Mouse (Mus musculus) stomach, embryonic 14.5 days (tissue): Measurements from ENCODE around the gene Rhcg. TPM values are rescaled to one million over a fixed set of nuclear protein-coding genes. Genes with fewer than 3 reads are reported as not detected.

Experiments used
- ATAC-seq: fragments of 200-750 bp; cut with Nextera tagmentation; 2 replicates; pipeline ENCODE4 v1.8.0; 2017; ENCODE audit warnings: low read depth, moderate TSS enrichment; ENCODE audit not compliant: insufficient number of reproducible peaks, insufficient read depth, low FRiP score
- H3K27ac ChIP-seq: fragments of 300-500 bp; sonication (generic); 2 replicates; pipeline ENCODE4 v1.5.1; 2014; ENCODE audit warnings: mild to moderate bottlenecking, low read length, moderate library complexity, mixed read lengths
- H3K27me3 ChIP-seq: fragments of 300-500 bp; sonication (generic); 2 replicates; pipeline ENCODE4 v1.6.1; 2014; ENCODE audit warnings: low read length, control low read depth, mixed read lengths; ENCODE audit not compliant: control insufficient read depth, insufficient read depth
- H3K36me3 ChIP-seq: fragments of 300-500 bp; sonication (generic); 2 replicates; pipeline ENCODE4 v1.6.1; 2014; ENCODE audit warnings: mild to moderate bottlenecking, control low read depth, low read length, moderate library complexity, mixed read lengths; ENCODE audit not compliant: control insufficient read depth, insufficient read depth
- H3K4me1 ChIP-seq: fragments of 300-500 bp; sonication (generic); 2 replicates; pipeline ENCODE4 v1.6.1; 2014; ENCODE audit warnings: low read length, control low read depth, mixed read lengths; ENCODE audit not compliant: control insufficient read depth, insufficient read depth
- H3K4me2 ChIP-seq: fragments of 300-500 bp; sonication (generic); replicated peaks from 2 replicates; pipeline ENCODE4 v1.6.1; 2014; ENCODE audit warnings: low read depth, low read length, control low read depth
- H3K4me3 ChIP-seq: fragments of 300-500 bp; sonication (generic); 2 replicates; pipeline ENCODE4 v1.5.1; 2014; ENCODE audit warnings: low read depth, low read length, control low read depth
- H3K9ac ChIP-seq: fragments of 300-500 bp; sonication (generic); replicated peaks from 2 replicates; pipeline ENCODE4 v1.6.1; 2014; ENCODE audit warnings: low read depth, mild to moderate bottlenecking, control low read depth, low read length, moderate library complexity, mixed read lengths
- H3K9me3 ChIP-seq: fragments of 300-500 bp; sonication (generic); 2 replicates; pipeline ENCODE4 v1.6.1; 2016; ENCODE audit warnings: low read depth, low read length, control low read depth; ENCODE audit not compliant: control insufficient read depth
- WGBS: fragments of 180-500 bp; shearing (Covaris S2); extraction: QIAGEN DNeasy Blood & Tissue Kit; methylation state at CpG from one replicate; pipeline ENCODE4 v1.1.7; 2014; 5-methylcytosine and 5-hydroxymethylcytosine counted together
- polyA plus RNA-seq: library from polyadenylated mRNA; unstranded; fragments of >200 nt; fragmentation: Nextera tagmentation; extraction: Ambion mirVana; gene quantifications from 2 replicates; pipeline ENCODE4 v1.2.1, GENCODE M21; 2014

Gene Rhcg
- polyA plus RNA-seq, 1 experiment from 2014 or later, result not detected

DNA sequence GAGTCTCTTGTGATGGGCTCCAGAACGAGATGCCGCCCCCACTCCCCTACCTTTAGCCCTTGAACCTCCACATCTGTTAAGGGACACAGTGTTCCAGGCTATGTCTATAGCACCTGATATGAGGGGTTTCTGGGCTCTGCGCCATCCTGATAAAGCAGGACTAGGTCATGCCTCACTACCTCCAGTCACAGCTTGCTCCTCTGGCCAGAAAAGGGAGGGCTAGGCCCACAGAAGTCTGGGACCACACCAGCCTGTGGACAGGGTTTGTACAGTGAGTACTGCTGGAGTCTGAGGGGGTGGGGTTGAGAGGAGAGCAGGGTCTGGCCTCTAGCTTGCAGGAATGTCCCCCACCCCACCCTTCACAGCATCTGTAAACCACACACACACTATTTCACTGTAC lies 29.8 kb upstream of the Rhcg start:
- Histone ChIP-seq H3K27ac (no peak overlapping the region), H3K4me1 (no peaks in the 10 kb centered on the region), H3K36me3 (no peaks in the 10 kb centered on the region), H3K4me2 (no peak overlapping the region), H3K9me3 (no peaks in the 10 kb centered on the region), H3K9ac (no peak overlapping the region), H3K27me3 (no peaks in the 10 kb centered on the region), H3K4me3 (no peak overlapping the region)
- WGBS, result 95% methylated on average over 3 of the region's 3 CpGs
- ATAC-seq, result no peak

- Histone ChIP-seq H3K27ac (no peak overlapping the region), H3K27me3 (no peaks in the 10 kb centered on the region), H3K4me3 (no peak overlapping the region), H3K4me1 (no peaks in the 10 kb centered on the region), H3K36me3 (no peaks in the 10 kb centered on the region), H3K4me2 (no peak overlapping the region), H3K9me3 (no peaks in the 10 kb centered on the region), H3K9ac (no peak overlapping the region)
- 30% methylated on average over 13 of the region's 13 CpGs for WGBS
- ATAC-seq, result no peak
These were observed 14.4 kb upstream of the Rhcg start for GRCm38 (mm10) chr7:79631773-79632348.

GRCm38 (mm10) chr7:79628271-79628913 lies 10.9 kb upstream of the Rhcg start:
- WGBS, result 56% methylated on average over 4 of the region's 4 CpGs
- no peak overlapping the region for H3K9ac ChIP-seq
- no peaks in the 10 kb centered on the region for H3K4me1 ChIP-seq
- no peak overlapping the region for H3K4me3 ChIP-seq
- H3K4me2 ChIP-seq, result no peak overlapping the region
- H3K9me3 ChIP-seq, result no peaks in the 10 kb centered on the region
- H3K36me3 ChIP-seq, result no peaks in the 10 kb centered on the region
- H3K27me3 ChIP-seq, result no peaks in the 10 kb centered on the region
- no peak for ATAC-seq
- no peak overlapping the region for H3K27ac ChIP-seq

GRCm38 (mm10) chr7:79626170-79626569 lies 8.7 kb upstream of the Rhcg start:
- no peaks in the 10 kb centered on the region for H3K9me3 ChIP-seq
- no peak overlapping the region for H3K27ac ChIP-seq
- no peaks in the 10 kb centered on the region for H3K27me3 ChIP-seq
- H3K4me3 ChIP-seq, result no peak overlapping the region
- WGBS, result 77% methylated on average over 5 of the region's 5 CpGs
- no peaks in the 10 kb centered on the region for H3K4me1 ChIP-seq
- H3K4me2 ChIP-seq, result no peak overlapping the region
- ATAC-seq, result no peak
- no peaks in the 10 kb centered on the region for H3K36me3 ChIP-seq
- H3K9ac ChIP-seq, result no peak overlapping the region

- WGBS, result 30% methylated on average over 8 of the region's 8 CpGs
- Histone ChIP-seq H3K4me2 (no peak overlapping the region), H3K4me3 (no peak overlapping the region), H3K27me3 (no peaks in the 10 kb centered on the region; the same call in 1 of the 2 replicates), H3K36me3 (no peaks in the 10 kb centered on the region), H3K9ac (no peak overlapping the region), H3K4me1 (no peaks in the 10 kb centered on the region), H3K27ac (no peak overlapping the region), H3K9me3 (no peaks in the 10 kb centered on the region)
- ATAC-seq, result no peak
These were observed 5.6 kb upstream of the Rhcg start for GRCm38 (mm10) chr7:79623086-79623485.

DNA sequence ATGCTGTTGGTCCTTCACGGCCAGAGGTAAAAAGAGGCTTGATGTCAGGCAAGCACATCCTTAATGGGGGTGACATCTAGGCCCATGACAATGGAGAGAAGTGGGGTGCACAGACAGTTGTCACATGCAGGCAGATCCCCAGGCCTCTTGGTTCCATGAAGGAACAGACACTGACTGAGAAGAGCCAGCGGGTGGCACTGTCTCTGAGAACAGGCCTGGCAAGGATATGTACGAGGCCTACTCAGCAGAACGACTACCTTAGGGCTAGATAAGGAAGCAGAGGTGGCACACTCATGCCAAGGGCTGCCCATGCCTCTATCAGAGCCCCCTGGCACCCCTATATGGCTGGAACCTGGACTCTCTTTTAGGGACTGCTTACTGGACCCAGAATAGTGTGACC lies 2.0 kb upstream of the Rhcg start:
- Histone ChIP-seq H3K4me1 (no peaks in the 10 kb centered on the region), H3K9me3 (no peaks in the 10 kb centered on the region), H3K9ac (no peak overlapping the region), H3K36me3 (no peaks in the 10 kb centered on the region), H3K4me3 (no peak overlapping the region), H3K4me2 (no peak overlapping the region), H3K27ac (no peak overlapping the region), H3K27me3 (peaks cover 16% of the 10 kb centered on the region)
- WGBS, result 68% methylated on average over 4 of the region's 4 CpGs
- no peak for ATAC-seq

DNA sequence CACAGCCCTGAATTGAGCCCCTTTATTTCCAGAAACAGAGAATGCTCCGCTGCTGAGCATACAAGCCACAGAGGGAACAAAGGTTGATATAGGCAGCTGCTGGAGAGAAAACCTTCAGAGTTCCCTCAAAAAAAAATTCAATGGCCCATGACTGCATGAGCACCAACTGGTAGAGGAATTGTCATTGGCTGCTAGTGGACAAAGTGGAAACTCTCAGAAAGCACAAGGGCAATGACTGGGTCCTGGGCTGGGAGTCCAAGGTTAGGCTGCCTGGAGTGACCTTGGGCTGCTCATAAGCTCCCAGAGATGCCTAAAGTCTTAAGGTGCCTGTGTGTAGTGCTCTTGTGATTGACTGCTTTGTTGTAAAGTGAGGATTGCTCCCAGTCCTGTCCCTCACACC lies 1.5 kb downstream of the Rhcg start:
- no peaks in the 10 kb centered on the region for H3K9me3 ChIP-seq
- H3K4me1 ChIP-seq, result no peaks in the 10 kb centered on the region
- no peaks in the 10 kb centered on the region for H3K36me3 ChIP-seq
- H3K27ac ChIP-seq, result no peak overlapping the region
- no peak overlapping the region for H3K9ac ChIP-seq
- no peak for ATAC-seq
- H3K27me3 ChIP-seq, result peaks cover 16% of the 10 kb centered on the region
- no peak overlapping the region for H3K4me3 ChIP-seq
- H3K4me2 ChIP-seq, result no peak overlapping the region
- 53% methylated on average over 1 of the region's 1 CpGs for WGBS

DNA sequence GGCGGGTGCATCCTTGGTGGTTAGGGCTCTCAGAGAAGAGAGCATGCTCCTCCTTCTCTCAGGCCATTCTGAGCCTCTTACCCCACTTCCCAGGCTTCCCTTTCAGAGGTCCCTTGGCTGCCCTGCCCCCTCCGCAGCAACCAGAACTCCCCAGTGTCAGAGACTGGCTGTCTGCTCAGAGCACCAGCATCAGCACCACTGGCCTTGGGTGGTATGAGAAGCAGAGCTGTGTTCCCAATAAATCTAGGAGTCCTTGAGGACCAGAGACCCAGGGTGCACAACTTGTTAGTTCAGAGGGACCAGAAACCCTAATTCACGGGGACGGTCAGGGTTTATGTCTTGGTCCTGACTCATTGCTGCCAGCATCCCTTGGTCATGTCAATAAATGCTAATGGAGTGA lies 2.4 kb downstream of the Rhcg start:
- H3K4me2 ChIP-seq, result no peak overlapping the region
- no peak for ATAC-seq
- 84% methylated on average over 4 of the region's 4 CpGs for WGBS

GRCm38 (mm10) chr7:79613314-79613713 lies 4.1 kb downstream of the Rhcg start:
- no peaks in the 10 kb centered on the region for H3K4me1 ChIP-seq
- no peak overlapping the region for H3K4me2 ChIP-seq
- H3K4me3 ChIP-seq, result no peak overlapping the region
- H3K9me3 ChIP-seq, result no peaks in the 10 kb centered on the region
- peaks cover 18% of the 10 kb centered on the region for H3K27me3 ChIP-seq
- no peak overlapping the region for H3K27ac ChIP-seq
- no peaks in the 10 kb centered on the region for H3K36me3 ChIP-seq
- no peak overlapping the region for H3K9ac ChIP-seq
- WGBS, result 53% methylated on average over 11 of the region's 11 CpGs
- no peak for ATAC-seq

More for the DNA sequence above, 2.4 kb downstream of the Rhcg start:
- H3K4me1 ChIP-seq, result no peaks in the 10 kb centered on the region
- H3K9ac ChIP-seq, result no peak overlapping the region
- H3K27ac ChIP-seq, result no peak overlapping the region
- H3K27me3 ChIP-seq, result peaks cover 16% of the 10 kb centered on the region
- H3K9me3 ChIP-seq, result no peaks in the 10 kb centered on the region
- H3K4me3 ChIP-seq, result no peak overlapping the region
- no peaks in the 10 kb centered on the region for H3K36me3 ChIP-seq
